Mouse (Mus musculus) large intestine, adult 2 months (tissue): ENCODE measurements around the gene Bsn. TPM values are rescaled to one million over a fixed set of nuclear protein-coding genes. Genes with fewer than 3 reads are reported as not detected.
"Not testable (repeated sequence)": the region's sequence is repeated elsewhere in the genome, so short reads cannot be mapped to it uniquely, and the experiment has no call there.

Source experiments
- DNase-seq: peaks from one replicate; pipeline ENCODE4 v3.0.0-alpha.2; 2012; ENCODE audit warnings: low read depth, low spot score
- WGBS: fragments of 180-500 bp; shearing (Covaris S2); methylation state at CpG from one replicate; pipeline ENCODE4 v1.1.7; 2018; 5-methylcytosine and 5-hydroxymethylcytosine counted together
- polyA plus RNA-seq: library from polyadenylated mRNA; depleted of rRNA; stranded (reverse); fragments of >200 nt; gene quantifications from 2 replicates; pipeline ENCODE4 v1.2.3, GENCODE M21; 2012

Bsn gene
- polyA plus RNA-seq, 1 experiment = 2.0 TPM

- no peak for DNase-seq
- 82% methylated on average over 5 of the region's 5 CpGs for WGBS
These were observed 33.4 kb downstream of the Bsn start for GRCm38 (mm10) chr9:108156786-108157185.

GRCm38 (mm10) chr9:108154814-108155213, 35.4 kb downstream of the Bsn start:
- no peak for DNase-seq

GRCm38 (mm10) chr9:108153516-108154448, 36.4 kb downstream of the Bsn start:
- WGBS = 84% methylated on average over 12 of the region's 12 CpGs
- DNase-seq = no peak

More at GRCm38 (mm10) chr9:108154814-108155213, 35.4 kb downstream of the Bsn start:
- WGBS = 89% methylated on average over 12 of the region's 12 CpGs

DNA sequence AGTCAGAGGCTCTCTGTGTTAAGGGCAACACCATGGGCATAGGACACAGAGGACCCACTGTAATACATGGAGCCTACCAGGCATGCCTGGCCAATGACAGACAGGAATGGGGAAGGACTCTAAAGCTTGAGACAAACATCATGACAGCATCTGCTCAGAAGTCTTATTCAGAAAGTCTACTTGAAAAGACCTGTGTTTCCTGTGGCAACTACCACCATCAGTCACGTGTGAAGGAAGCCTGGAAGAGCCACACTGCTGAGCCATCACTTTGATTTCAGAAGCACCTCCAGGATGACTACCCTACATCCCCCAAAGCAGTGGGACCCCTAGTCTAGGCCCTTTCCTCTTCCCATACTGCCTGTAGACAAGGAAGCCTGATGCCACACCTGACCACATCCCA, 39.7 kb downstream of the Bsn start:
- 76% methylated on average over 1 of the region's 1 CpGs for WGBS
- no peak for DNase-seq

GRCm38 (mm10) chr9:108149817-108150216, 40.4 kb downstream of the Bsn start:
- WGBS = 83% methylated on average over 4 of the region's 4 CpGs
- DNase-seq = no peak

DNA sequence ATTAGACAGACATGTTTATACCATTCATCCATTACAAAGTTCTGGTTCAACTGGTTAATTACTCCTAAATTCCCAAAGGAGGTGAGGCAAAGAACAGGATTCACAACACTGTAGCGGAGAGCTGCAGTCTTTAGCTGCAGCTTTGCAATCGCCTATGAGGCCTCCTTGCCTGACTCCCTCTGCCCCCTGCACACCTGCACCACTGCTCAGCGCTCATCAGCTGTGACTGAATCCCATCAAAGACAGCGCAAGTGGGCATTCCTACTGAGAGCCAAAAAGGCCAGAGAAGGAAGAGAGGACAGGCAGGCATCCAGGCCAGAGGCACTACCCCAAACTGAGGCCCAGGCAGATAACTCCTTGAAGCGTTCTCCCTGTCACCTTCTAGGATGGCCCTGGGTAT, 42.6 kb downstream of the Bsn start:
- 94% methylated on average over 5 of the region's 5 CpGs for WGBS
- DNase-seq = no peak

DNA sequence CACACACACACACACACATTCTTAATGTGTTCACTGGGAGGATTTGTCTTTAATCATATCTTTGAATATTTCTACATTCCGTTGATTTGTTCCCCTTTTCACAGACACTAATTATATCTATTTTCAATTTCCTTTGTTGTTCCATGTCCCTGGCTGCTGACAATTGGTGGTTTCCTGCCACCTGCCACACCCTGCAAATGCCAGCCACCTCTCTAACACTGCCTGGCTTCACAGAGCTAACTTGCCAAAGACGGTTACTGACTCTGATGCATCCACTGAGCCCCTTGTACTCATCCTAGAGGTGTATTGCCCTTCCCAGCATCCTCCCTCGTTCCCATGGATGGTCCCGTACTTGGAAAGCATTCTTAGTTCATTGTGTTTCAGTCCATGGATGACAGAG, 43.7 kb downstream of the Bsn start:
- no peak for DNase-seq
- WGBS = 30% methylated on average over 4 of the region's 4 CpGs

DNA sequence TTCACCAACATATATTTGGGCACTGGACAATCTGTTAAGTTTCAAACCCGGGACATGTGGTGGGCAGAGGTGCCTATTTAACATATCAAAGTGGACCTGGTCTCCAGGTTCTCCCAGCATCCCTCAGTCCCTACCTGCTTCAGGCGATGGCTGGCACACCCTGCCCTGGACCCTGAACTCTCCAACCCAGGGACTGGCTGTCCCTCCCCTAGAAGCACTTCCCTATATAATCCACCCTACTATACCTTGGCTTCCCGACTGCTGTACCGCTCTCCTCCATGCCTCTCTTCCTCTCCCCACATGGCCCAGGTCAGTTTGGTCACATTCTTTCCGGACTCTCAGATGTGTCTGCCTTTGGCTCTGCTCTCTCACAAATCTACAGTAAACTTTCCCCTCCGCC, 44.4 kb downstream of the Bsn start:
- peak; percentile 46 for DNase-seq
- WGBS = 26% methylated on average over 6 of the region's 6 CpGs

GRCm38 (mm10) chr9:108144371-108145270, 45.6 kb downstream of the Bsn start:
- peak; percentile 70 for DNase-seq
- WGBS = 27% methylated on average over 17 of the region's 17 CpGs

DNA sequence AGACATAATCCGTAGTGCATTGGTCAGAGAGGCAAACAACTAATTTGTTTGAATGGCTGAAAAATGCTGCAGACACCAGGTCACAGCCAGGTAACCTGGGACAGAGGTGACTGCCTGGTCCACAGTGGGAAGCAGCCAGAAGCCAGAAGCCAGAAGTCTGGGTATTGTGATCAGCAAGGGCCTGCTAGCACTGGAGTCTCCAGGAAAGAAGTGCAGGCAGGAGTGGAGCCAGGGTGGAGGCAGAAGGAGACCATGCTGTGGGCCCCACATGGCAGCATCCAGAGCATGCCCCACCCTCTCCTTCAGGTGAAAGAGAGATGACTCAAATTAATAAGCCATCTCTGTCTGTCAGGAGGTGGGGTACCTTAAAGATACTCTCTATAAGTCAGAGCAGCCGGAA, 46.7 kb downstream of the Bsn start:
- 77% methylated on average over 2 of the region's 2 CpGs for whole genome bisulfite sequencing
- no peak for DNase-seq

GRCm38 (mm10) chr9:108141387-108141786, 48.8 kb downstream of the Bsn start:
- no peak for DNase-seq
- 76% methylated on average over 10 of the region's 10 CpGs for WGBS

GRCm38 (mm10) chr9:108139963-108140695, 50.1 kb downstream of the Bsn start:
- WGBS = 84% methylated on average over 7 of the region's 7 CpGs
- DNase-seq = no peak

DNA sequence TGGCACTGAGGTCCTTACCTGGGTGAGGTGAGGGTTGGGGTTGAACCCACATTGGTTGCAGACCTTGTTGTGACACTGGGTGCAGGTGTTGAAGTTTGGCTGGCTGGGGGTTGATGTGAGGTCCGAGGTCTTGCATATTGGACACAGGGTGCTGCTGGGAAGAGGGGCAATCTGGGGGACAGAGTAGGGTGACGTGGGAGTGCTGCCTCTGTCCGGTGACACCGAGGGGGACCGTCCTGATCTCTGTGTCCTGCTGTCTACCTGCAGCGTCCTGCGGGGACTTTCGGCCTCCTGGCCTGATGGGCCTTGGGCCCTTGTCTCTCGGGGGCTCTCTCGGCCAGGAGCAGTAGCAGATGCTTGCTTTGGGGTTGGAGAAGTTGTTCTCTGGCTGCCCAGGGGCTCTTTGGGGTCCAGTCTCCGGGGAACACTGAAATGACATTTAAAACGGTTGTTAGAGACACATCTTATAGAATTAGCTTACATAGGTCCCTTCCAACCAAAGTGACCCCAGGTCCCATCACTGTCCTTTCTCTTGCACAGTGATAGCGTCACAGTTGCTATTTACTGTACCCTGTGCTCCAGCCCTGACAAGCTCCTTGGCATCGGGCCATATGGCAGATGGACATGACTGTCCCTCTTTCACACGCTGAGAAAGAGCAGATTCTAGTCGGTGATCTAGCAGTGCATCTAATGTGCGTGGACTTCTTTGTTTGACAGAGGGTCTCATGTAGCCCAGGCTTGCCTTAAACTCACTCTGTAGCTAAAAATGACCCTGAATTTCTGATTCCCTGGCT, 50.8 kb downstream of the Bsn start:
- DNase-seq = no peak
- WGBS = 84% methylated on average over 17 of the region's 17 CpGs

DNA sequence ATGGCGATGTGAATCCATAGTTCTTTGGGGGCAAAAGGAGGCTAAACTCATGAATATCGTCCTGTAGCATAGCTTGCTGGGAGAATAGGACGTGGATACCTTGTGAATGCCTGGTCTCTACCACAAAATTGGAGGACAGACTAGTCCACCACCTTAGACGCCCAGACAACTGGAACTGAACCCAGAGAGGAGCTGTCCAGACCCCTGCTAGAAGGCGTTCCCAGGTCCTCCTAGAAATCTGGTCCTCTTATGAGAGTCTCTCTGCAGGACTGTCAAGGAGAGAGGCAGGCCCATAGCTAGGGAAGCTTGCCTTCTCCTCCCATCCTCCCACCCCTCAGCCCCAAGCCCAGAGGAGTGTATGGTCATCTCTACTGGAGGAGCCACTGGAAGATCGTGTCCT, 52.1 kb downstream of the Bsn start:
- 86% methylated on average over 6 of the region's 6 CpGs for WGBS
- no peak for DNase-seq

DNA sequence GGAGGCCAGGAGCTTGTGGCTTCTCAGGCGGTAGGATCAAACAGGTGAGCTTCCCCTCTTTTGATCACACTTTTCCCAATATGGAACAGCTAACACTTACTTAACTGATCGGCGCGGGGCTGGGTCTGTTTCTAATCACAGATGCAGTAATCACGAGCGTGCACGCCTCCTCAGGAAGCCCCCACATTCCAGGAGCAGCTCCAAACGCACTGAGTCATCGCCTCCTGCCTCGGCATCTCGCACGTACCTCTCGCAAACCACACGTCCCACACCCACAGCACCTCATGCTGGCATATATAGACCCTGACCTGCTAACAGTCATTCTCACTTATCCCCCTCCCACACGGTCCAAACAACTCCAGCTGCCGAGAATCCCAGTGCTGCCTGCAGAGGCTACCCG, 52.7 kb downstream of the Bsn start:
- no peak for DNase-seq
- WGBS = 42% methylated on average over 17 of the region's 17 CpGs

GRCm38 (mm10) chr9:108136930-108137462, 53.2 kb downstream of the Bsn start:
- 53% methylated on average over 6 of the region's 6 CpGs for WGBS
- no peak for DNase-seq

- DNase-seq = no peak
These were observed 54.0 kb downstream of the Bsn start for GRCm38 (mm10) chr9:108136225-108136624.

GRCm38 (mm10) chr9:108135679-108136078, 54.5 kb downstream of the Bsn start:
- WGBS = 93% methylated on average over 3 of the region's 3 CpGs
- not testable (repeated sequence) for DNase-seq

More at GRCm38 (mm10) chr9:108136225-108136624, 54.0 kb downstream of the Bsn start:
- 62% methylated on average over 1 of the region's 1 CpGs for WGBS

GRCm38 (mm10) chr9:108133478-108133877, 56.7 kb downstream of the Bsn start:
- DNase-seq = no peak
- 47% methylated on average over 1 of the region's 1 CpGs for WGBS
